Mouse (Mus musculus): ENCODE results near the gene Gm8914. TPM values are rescaled to one million over a fixed set of nuclear protein-coding genes. Genes with fewer than 3 reads are reported as not detected.
"Not testable (repeated sequence)": the region's sequence is repeated elsewhere in the genome, so short reads cannot be mapped to it uniquely, and the experiment has no call there.

The Gm8914 gene
- not detected in 2 replicates for polyA plus RNA-seq (2015; fragmentation: Nextera tagmentation; extraction: Ambion mirVana)

- H3K9ac ChIP-seq; ATAC-seq (ENCODE audit: low read depth); H3K9me3 ChIP-seq; H3K4me1 ChIP-seq (replicated peaks); H3K4me2 ChIP-seq; H3K36me3 ChIP-seq; H3K4me3 ChIP-seq; H3K27me3 ChIP-seq; H3K27ac ChIP-seq (replicated peaks): not testable (repeated sequence)
- WGBS: no CpG with 5 or more reads among the region's 5 CpGs
Observed at GRCm38 (mm10) chrX:91479826-91480225, at the start of gene Gm8914. Gm8914 (plus strand) TSS chrX:91480126.

Other genes with a start within 250 kb of the Gm8914 start
- not detected in 2 replicates for gene Mageb2, start 148.4 kb upstream of the Gm8914 start, polyA plus RNA-seq (2015; fragmentation: Nextera tagmentation; extraction: Ambion mirVana)
- not detected in 2 replicates for gene Gm5072, start 87.6 kb upstream of the Gm8914 start, polyA plus RNA-seq (2015; fragmentation: Nextera tagmentation; extraction: Ambion mirVana)
- not detected in 2 replicates for gene 1700084M14Rik, start 95.8 kb downstream of the Gm8914 start, polyA plus RNA-seq (2015; fragmentation: Nextera tagmentation; extraction: Ambion mirVana)
- not detected in 2 replicates for gene Gm14781, start 152.1 kb downstream of the Gm8914 start, polyA plus RNA-seq (2015; fragmentation: Nextera tagmentation; extraction: Ambion mirVana)

All from neural tube, embryonic 13.5 days (tissue).